Comparison of ENCODE assay signal across 15 mouse cellular contexts in the genomic region with DNA sequence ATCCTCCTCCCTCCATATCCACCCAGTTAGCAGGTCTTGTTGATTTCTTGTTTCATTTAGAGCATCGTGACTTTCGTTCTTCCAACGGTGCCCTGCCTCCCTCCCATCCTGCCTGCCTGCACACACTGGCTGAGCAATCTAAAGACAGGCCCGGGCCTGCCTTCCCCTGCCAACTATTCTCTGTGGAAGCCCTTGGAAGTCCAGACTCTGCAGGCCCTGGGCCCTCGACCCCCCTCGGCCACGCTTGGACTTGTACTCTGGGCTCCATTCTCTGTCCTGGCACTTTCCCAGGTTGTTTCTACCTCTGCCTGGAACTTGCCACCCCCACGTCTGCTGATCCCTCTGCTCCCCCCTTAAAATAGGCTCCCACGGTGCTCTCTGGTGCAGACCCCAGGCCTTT. TPM values are rescaled to one million over a fixed set of nuclear protein-coding genes. Genes with fewer than 3 reads are reported as not detected.
A peak's percentile ranks its signal among the peaks of the same experiment; 100 is the strongest.
DNase-seq lines count a peak whose midpoint lies in the region; ATAC-seq and TF ChIP-seq lines count a peak whose summit lies in the region.
"Had no signal": no experiment of that assay in that cellular context is flagged by ENCODE, and none has a peak within 500 bp of the region (broad histone marks: within the 10 kb centered on the region; RNA-seq: fewer than 3 reads in every experiment).

No protein-coding gene starts in this region.

- no peak overlapping the region for H3K4me2 ChIP-seq in heart, postnatal 0 days (ENCODE audit: low read depth, low read length)
- no peak overlapping the region for H3K4me2 ChIP-seq in midbrain, postnatal 0 days (ENCODE audit: low read depth, low read length, poor library complexity, severe bottlenecking)
- no peak overlapping the region for H3K4me2 ChIP-seq in midbrain, embryonic 13.5 days (replicated peaks)
- no peak overlapping the region for H3K4me2 ChIP-seq in intestine, postnatal 0 days (replicated peaks; ENCODE audit: low read depth)
- H3K4me2 ChIP-seq in stomach, embryonic 16.5 days (ENCODE audit: low read depth, low read length): no peak overlapping the region
- H3K4me2 ChIP-seq: liver, embryonic 11.5 days; midbrain, embryonic 11.5 days had no signal

- H3K4me3 ChIP-seq in heart, postnatal 0 days (ENCODE audit: low read depth, low read length): no peak overlapping the region
- no peak overlapping the region for H3K4me3 ChIP-seq in midbrain, postnatal 0 days (ENCODE audit: low read depth, low read length)
- H3K4me3 ChIP-seq in midbrain, embryonic 13.5 days (replicated peaks): no peak overlapping the region
- H3K4me3 ChIP-seq in intestine, postnatal 0 days (ENCODE audit: low read depth, low read length): no peak overlapping the region
- no peak overlapping the region for H3K4me3 ChIP-seq in stomach, embryonic 16.5 days (replicated peaks; ENCODE audit: low read length)
- H3K4me3 ChIP-seq: erythroblast, embryonic 14.5 days had no signal

- no peak for ATAC-seq in heart, postnatal 0 days (ENCODE audit: insufficient read depth, low read depth)
- no peak for ATAC-seq in midbrain, postnatal 0 days (ENCODE audit: low FRiP score)
- no peak for ATAC-seq in midbrain, embryonic 13.5 days
- ATAC-seq in intestine, postnatal 0 days: no peak
- no peak for ATAC-seq in stomach, embryonic 16.5 days (ENCODE audit: insufficient read depth, low FRiP score)

- H3K27ac ChIP-seq in heart, postnatal 0 days (ENCODE audit: low read depth): peak overlapping the region; percentile 12; the same call in 1 of the 2 replicates
- H3K27ac ChIP-seq in midbrain, postnatal 0 days (ENCODE audit: low read depth, low read length): no peak overlapping the region
- no peak overlapping the region for H3K27ac ChIP-seq in midbrain, embryonic 13.5 days
- H3K27ac ChIP-seq in intestine, postnatal 0 days (ENCODE audit: low read depth, low read length): peak overlapping the region; percentile 28; the same call in 1 of the 2 replicates
- peak overlapping the region; percentile 75 for H3K27ac ChIP-seq in stomach, embryonic 16.5 days (ENCODE audit: low read length)

- H3K9ac ChIP-seq in heart, postnatal 0 days (replicated peaks; ENCODE audit: low read depth, low read length): no peak overlapping the region; the same call in 1 of the 2 replicates
- H3K9ac ChIP-seq in midbrain, postnatal 0 days (replicated peaks; ENCODE audit: low read length, poor library complexity, severe bottlenecking): no peak overlapping the region
- H3K9ac ChIP-seq in midbrain, embryonic 13.5 days (replicated peaks): no peak overlapping the region
- no peak overlapping the region for H3K9ac ChIP-seq in intestine, postnatal 0 days (ENCODE audit: low read depth, low read length)
- 0 out of 2 replicates have a peak overlapping the region, but pooled peaks have one; percentile 8 for H3K9ac ChIP-seq in stomach, embryonic 16.5 days (ENCODE audit: low read length)

- no peaks in the 10 kb centered on the region for H3K27me3 ChIP-seq in heart, postnatal 0 days (ENCODE audit: control insufficient read depth, insufficient read depth, low read length)
- H3K27me3 ChIP-seq in midbrain, postnatal 0 days (ENCODE audit: insufficient read depth, low read length): no peaks in the 10 kb centered on the region
- no peaks in the 10 kb centered on the region for H3K27me3 ChIP-seq in midbrain, embryonic 13.5 days
- H3K27me3 ChIP-seq in intestine, postnatal 0 days (replicated peaks; ENCODE audit: control insufficient read depth, insufficient read depth, low read length): no peaks in the 10 kb centered on the region
- no peaks in the 10 kb centered on the region for H3K27me3 ChIP-seq in stomach, embryonic 16.5 days (ENCODE audit: control insufficient read depth, insufficient read depth, low read length)

- TF ChIP-seq CTCF in heart, postnatal 0 days (IDR thresholded peaks at IDR 0.05; ENCODE audit: low read depth): no peak
- TF ChIP-seq CTCF in midbrain, postnatal 0 days (IDR thresholded peaks at IDR 0.05): no peak
- TF ChIP-seq CTCF in intestine, postnatal 0 days (IDR thresholded peaks at IDR 0.05; ENCODE audit: low read depth): no peak

- 74% methylated on average over 9 of the region's 9 CpGs for WGBS in heart, postnatal 0 days
- WGBS in midbrain, postnatal 0 days: 72% methylated on average over 9 of the region's 9 CpGs
- 89% methylated on average over 9 of the region's 9 CpGs for WGBS in midbrain, embryonic 13.5 days
- 83% methylated on average over 9 of the region's 9 CpGs for WGBS in intestine, postnatal 0 days
- WGBS in stomach, embryonic 16.5 days: 64% methylated on average over 9 of the region's 9 CpGs

- no peaks in the 10 kb centered on the region for H3K36me3 ChIP-seq in heart, postnatal 0 days (replicated peaks; ENCODE audit: control insufficient read depth, insufficient read depth, low read length)
- peaks cover 2% of the 10 kb centered on the region; the same call in 1 of the 2 replicates for H3K36me3 ChIP-seq in midbrain, postnatal 0 days (ENCODE audit: insufficient read depth, low read length)
- no peaks in the 10 kb centered on the region for H3K36me3 ChIP-seq in midbrain, embryonic 13.5 days
- 0 out of 2 replicates have a peak, but pooled peaks cover 4% of the 10 kb centered on the region for H3K36me3 ChIP-seq in intestine, postnatal 0 days (ENCODE audit: control insufficient read depth, insufficient read depth)
- no peaks in the 10 kb centered on the region for H3K36me3 ChIP-seq in stomach, embryonic 16.5 days (ENCODE audit: control insufficient read depth, insufficient read depth, low read length)

- H3K4me1 ChIP-seq in heart, postnatal 0 days (ENCODE audit: control insufficient read depth, insufficient read depth): peaks cover 64% of the 10 kb centered on the region
- no peaks in the 10 kb centered on the region for H3K4me1 ChIP-seq in midbrain, postnatal 0 days (ENCODE audit: insufficient read depth, low read length)
- H3K4me1 ChIP-seq in midbrain, embryonic 13.5 days (replicated peaks): peaks cover 23% of the 10 kb centered on the region
- H3K4me1 ChIP-seq in intestine, postnatal 0 days (replicated peaks; ENCODE audit: control insufficient read depth, insufficient read depth, low read length): peaks cover 19% of the 10 kb centered on the region
- H3K4me1 ChIP-seq in stomach, embryonic 16.5 days (ENCODE audit: control insufficient read depth, insufficient read depth, low read length): peaks cover 75% of the 10 kb centered on the region

- H3K9me3 ChIP-seq in heart, postnatal 0 days (replicated peaks; ENCODE audit: control insufficient read depth, low read length): no peaks in the 10 kb centered on the region
- no peaks in the 10 kb centered on the region for H3K9me3 ChIP-seq in midbrain, postnatal 0 days (ENCODE audit: low read length)
- H3K9me3 ChIP-seq in midbrain, embryonic 13.5 days: no peaks in the 10 kb centered on the region
- H3K9me3 ChIP-seq in intestine, postnatal 0 days (ENCODE audit: control insufficient read depth): no peaks in the 10 kb centered on the region
- H3K9me3 ChIP-seq in stomach, embryonic 16.5 days (replicated peaks; ENCODE audit: control insufficient read depth, low read length): no peaks in the 10 kb centered on the region
- H3K9me3 ChIP-seq: G1E had no signal

- no peak for DNase-seq in heart, postnatal 0 days (ENCODE audit: low spot score)
- no peak for DNase-seq in heart, adult 9 months (ENCODE audit: low spot score in 2 of 2)
- peak; percentile 28 for DNase-seq in midbrain, postnatal 0 days (ENCODE audit: low spot score)
- no peak for DNase-seq in adrenal gland, postnatal 4 days (ENCODE audit: low spot score in 2 of 2)
- DNase-seq: gastrocnemius, postnatal 25 days; spleen, adult 18-20 months; thymus, postnatal 4 days had no signal

- TF ChIP-seq EP300 in heart, postnatal 0 days (IDR thresholded peaks at IDR 0.05; ENCODE audit: low read depth): no peak

RNA-seq across cellular contexts. Expression of gene Pxn, which starts 19.5 kb away (rescaled TPM):
- total RNA-seq in heart, postnatal 0 days (2014; rRNA removed; ENCODE audit: low replicate concordance): 66.6 and 68.8 TPM in 2 replicates
- polyA plus RNA-seq in heart, postnatal 0 days (2015; fragmentation: Nextera tagmentation; extraction: Ambion mirVana): 19.3 and 19.9 TPM in 2 replicates
- 34.6 and 39.4 TPM in 2 replicates for total RNA-seq in midbrain, postnatal 0 days (2014; rRNA removed)
- polyA plus RNA-seq in midbrain, postnatal 0 days (2015; fragmentation: Nextera tagmentation; extraction: Ambion mirVana): 15.3 and 15.9 TPM in 2 replicates
- 16.2 and 18.3 TPM in 2 replicates for polyA plus RNA-seq in midbrain, embryonic 13.5 days (2015; fragmentation: Nextera tagmentation; extraction: Ambion mirVana)
- 65.1 and 71.1 TPM in 2 replicates for polyA plus RNA-seq in intestine, postnatal 0 days (2015; fragmentation: Nextera tagmentation; extraction: Ambion mirVana)
- 41.9 and 44.5 TPM in 2 replicates for polyA plus RNA-seq in stomach, embryonic 16.5 days (2015; fragmentation: Nextera tagmentation; extraction: Ambion mirVana)
- 10 to 100 TPM; 77.6 to 82.4 TPM for total RNA-seq in adrenal gland, postnatal 4 days (2021)

RNA-seq across cellular contexts. Expression of gene Rplp0, which starts 33.3 kb away (rescaled TPM):
- total RNA-seq in heart, postnatal 0 days (2014; rRNA removed; ENCODE audit: low replicate concordance): 2,397 and 2,522 TPM in 2 replicates
- 877 and 933 TPM in 2 replicates for polyA plus RNA-seq in heart, postnatal 0 days (2015; fragmentation: Nextera tagmentation; extraction: Ambion mirVana)
- total RNA-seq in midbrain, postnatal 0 days (2014; rRNA removed): 1,612 and 1,828 TPM in 2 replicates
- 779 and 814 TPM in 2 replicates for polyA plus RNA-seq in midbrain, postnatal 0 days (2015; fragmentation: Nextera tagmentation; extraction: Ambion mirVana)
- 905 and 914 TPM in 2 replicates for polyA plus RNA-seq in midbrain, embryonic 13.5 days (2015; fragmentation: Nextera tagmentation; extraction: Ambion mirVana)
- polyA plus RNA-seq in intestine, postnatal 0 days (2015; fragmentation: Nextera tagmentation; extraction: Ambion mirVana): 832 and 868 TPM in 2 replicates
- polyA plus RNA-seq in stomach, embryonic 16.5 days (2015; fragmentation: Nextera tagmentation; extraction: Ambion mirVana): 1,450 and 1,538 TPM in 2 replicates
- total RNA-seq in adrenal gland, postnatal 4 days (2021): 1,000 to 10,000 TPM; 1,094 to 1,122 TPM

RNA-seq across cellular contexts. Expression of gene Gcn1l1, which starts 39.1 kb away (rescaled TPM):
- 38.3 and 42.8 TPM in 2 replicates for total RNA-seq in heart, postnatal 0 days (2014; rRNA removed; ENCODE audit: low replicate concordance)
- 12.9 and 13.6 TPM in 2 replicates for polyA plus RNA-seq in heart, postnatal 0 days (2015; fragmentation: Nextera tagmentation; extraction: Ambion mirVana)
- total RNA-seq in midbrain, postnatal 0 days (2014; rRNA removed): 72.9 and 75.1 TPM in 2 replicates
- polyA plus RNA-seq in midbrain, postnatal 0 days (2015; fragmentation: Nextera tagmentation; extraction: Ambion mirVana): 24.7 and 26.6 TPM in 2 replicates
- polyA plus RNA-seq in midbrain, embryonic 13.5 days (2015; fragmentation: Nextera tagmentation; extraction: Ambion mirVana): 48.6 and 49.1 TPM in 2 replicates
- polyA plus RNA-seq in intestine, postnatal 0 days (2015; fragmentation: Nextera tagmentation; extraction: Ambion mirVana): 9.3 and 9.6 TPM in 2 replicates
- polyA plus RNA-seq in stomach, embryonic 16.5 days (2015; fragmentation: Nextera tagmentation; extraction: Ambion mirVana): 33.6 and 35.1 TPM in 2 replicates
- 10 to 100 TPM; 83.5 to 87.5 TPM for total RNA-seq in adrenal gland, postnatal 4 days (2021)

RNA-seq across cellular contexts. Expression of gene Sirt4, which starts 41.4 kb away (rescaled TPM):
- 13.8 and 29.0 TPM in 2 replicates for total RNA-seq in heart, postnatal 0 days (2014; rRNA removed; ENCODE audit: low replicate concordance)
- polyA plus RNA-seq in heart, postnatal 0 days (2015; fragmentation: Nextera tagmentation; extraction: Ambion mirVana): 14.5 and 15.4 TPM in 2 replicates
- 19.5 and 25.6 TPM in 2 replicates for total RNA-seq in midbrain, postnatal 0 days (2014; rRNA removed)
- 22.4 and 27.0 TPM in 2 replicates for polyA plus RNA-seq in midbrain, postnatal 0 days (2015; fragmentation: Nextera tagmentation; extraction: Ambion mirVana)
- 26.1 and 28.7 TPM in 2 replicates for polyA plus RNA-seq in midbrain, embryonic 13.5 days (2015; fragmentation: Nextera tagmentation; extraction: Ambion mirVana)
- 5.0 and 6.4 TPM in 2 replicates for polyA plus RNA-seq in intestine, postnatal 0 days (2015; fragmentation: Nextera tagmentation; extraction: Ambion mirVana)
- 24.4 and 28.0 TPM in 2 replicates for polyA plus RNA-seq in stomach, embryonic 16.5 days (2015; fragmentation: Nextera tagmentation; extraction: Ambion mirVana)
- total RNA-seq in adrenal gland, postnatal 4 days (2021): 10 to 100 TPM; 29.9 to 31.3 TPM

RNA-seq across cellular contexts. Expression of gene Pla2g1b, which starts 59.9 kb away (rescaled TPM):
- not detected in 2 replicates for total RNA-seq in heart, postnatal 0 days (2014; rRNA removed; ENCODE audit: low replicate concordance)
- polyA plus RNA-seq in heart, postnatal 0 days (2015; fragmentation: Nextera tagmentation; extraction: Ambion mirVana): not detected in 2 replicates
- not detected in 2 replicates for total RNA-seq in midbrain, postnatal 0 days (2014; rRNA removed)
- not detected in 2 replicates for polyA plus RNA-seq in midbrain, postnatal 0 days (2015; fragmentation: Nextera tagmentation; extraction: Ambion mirVana)
- not detected in 2 replicates for polyA plus RNA-seq in midbrain, embryonic 13.5 days (2015; fragmentation: Nextera tagmentation; extraction: Ambion mirVana)
- 0.78 and 0.98 TPM in 2 replicates for polyA plus RNA-seq in intestine, postnatal 0 days (2015; fragmentation: Nextera tagmentation; extraction: Ambion mirVana)
- 16.6 and 20.5 TPM in 2 replicates for polyA plus RNA-seq in stomach, embryonic 16.5 days (2015; fragmentation: Nextera tagmentation; extraction: Ambion mirVana)
- 10 to 100 TPM in 1 of 2 experiments, not detected in 1; 13.7 TPM for total RNA-seq in adrenal gland, postnatal 4 days (2021)
- total RNA-seq: G1E; gastrocnemius, postnatal 25 days; layer of hippocampus, adult 8-10 months had no signal
- polyA plus RNA-seq: erythroblast, embryonic 14.5 days; midbrain, embryonic 11.5 days had no signal

Comparison
In these comparisons a context has a peak if more than half of its experiments do, and no peak if none do; other contexts are left out.
1. H3K27ac ChIP-seq: peak in heart, postnatal 0 days (single experiment), intestine, postnatal 0 days (single experiment) and stomach, embryonic 16.5 days (single experiment); none in midbrain, postnatal 0 days (single experiment) and midbrain, embryonic 13.5 days (single experiment).